Mouse (Mus musculus): Measurements from ENCODE around the gene Barhl1. TPM values are rescaled to one million over a fixed set of nuclear protein-coding genes. Genes with fewer than 3 reads are reported as not detected.

Barhl1 gene
- polyA plus RNA-seq, 1 experiment, result 12.6 TPM

GRCm38 (mm10) chr2:28903871-28904270 is 12.6 kb downstream of the Barhl1 start:
- TF ChIP-seq POLR2A (IDR thresholded peaks at IDR 0.05; ENCODE audit: borderline replicate concordance, insufficient read depth, low read length), result no peak
- TF ChIP-seq CTCF (IDR thresholded peaks at IDR 0.05; ENCODE audit: borderline replicate concordance, insufficient read depth, low read depth, low read length), result no peak
- no peak overlapping the region for H3K4me3 ChIP-seq (replicated peaks; ENCODE audit: insufficient read depth, low read depth, low read length)
- WGBS, result 53% methylated on average over 5 of the region's 5 CpGs
- DNase-seq, result no peak
- no peak overlapping the region for H3K27ac ChIP-seq (ENCODE audit: insufficient read depth, low read length)
- 0 out of 2 replicates have a peak, but pooled peaks cover 3% of the 10 kb centered on the region for H3K4me1 ChIP-seq (ENCODE audit: control insufficient read depth, insufficient read depth, low read length)
- H3K27me3 ChIP-seq (ENCODE audit: control insufficient read depth, insufficient read depth, low read length), result no peaks in the 10 kb centered on the region

- 44% methylated on average over 8 of the region's 8 CpGs for WGBS
Observed at GRCm38 (mm10) chr2:28902291-28902690, 14.2 kb downstream of the Barhl1 start.

GRCm38 (mm10) chr2:28897340-28897899 is 19.0 kb downstream of the Barhl1 start:
- no peak overlapping the region for H3K4me3 ChIP-seq (replicated peaks; ENCODE audit: insufficient read depth, low read depth, low read length)
- no peak for DNase-seq
- 84% methylated on average over 4 of the region's 4 CpGs for WGBS
- H3K27ac ChIP-seq (ENCODE audit: insufficient read depth, low read length), result no peak overlapping the region
- TF ChIP-seq CTCF (IDR thresholded peaks at IDR 0.05; ENCODE audit: borderline replicate concordance, insufficient read depth, low read depth, low read length) (no peak), POLR2A (IDR thresholded peaks at IDR 0.05; ENCODE audit: borderline replicate concordance, insufficient read depth, low read length) (no peak)
- no peaks in the 10 kb centered on the region for H3K4me1 ChIP-seq (ENCODE audit: control insufficient read depth, insufficient read depth, low read length)
- H3K27me3 ChIP-seq (ENCODE audit: control insufficient read depth, insufficient read depth, low read length), result no peaks in the 10 kb centered on the region

More at GRCm38 (mm10) chr2:28902291-28902690, 14.2 kb downstream of the Barhl1 start:
- no peak overlapping the region for H3K27ac ChIP-seq (ENCODE audit: insufficient read depth, low read length)
- no peak for TF ChIP-seq CTCF (IDR thresholded peaks at IDR 0.05; ENCODE audit: borderline replicate concordance, insufficient read depth, low read depth, low read length)
- TF ChIP-seq POLR2A (IDR thresholded peaks at IDR 0.05; ENCODE audit: borderline replicate concordance, insufficient read depth, low read length), result no peak
- no peaks in the 10 kb centered on the region for H3K4me1 ChIP-seq (ENCODE audit: control insufficient read depth, insufficient read depth, low read length)
- H3K4me3 ChIP-seq (replicated peaks; ENCODE audit: insufficient read depth, low read depth, low read length), result no peak overlapping the region
- no peak for DNase-seq
- H3K27me3 ChIP-seq (ENCODE audit: control insufficient read depth, insufficient read depth, low read length), result no peaks in the 10 kb centered on the region

GRCm38 (mm10) chr2:28895876-28896275 is 20.6 kb downstream of the Barhl1 start:
- no peaks in the 10 kb centered on the region for H3K27me3 ChIP-seq (ENCODE audit: control insufficient read depth, insufficient read depth, low read length)
- no peak overlapping the region for H3K27ac ChIP-seq (ENCODE audit: insufficient read depth, low read length)
- H3K4me1 ChIP-seq (ENCODE audit: control insufficient read depth, insufficient read depth, low read length), result no peaks in the 10 kb centered on the region
- WGBS, result 45% methylated on average over 7 of the region's 7 CpGs
- DNase-seq, result no peak
- H3K4me3 ChIP-seq (replicated peaks; ENCODE audit: insufficient read depth, low read depth, low read length), result no peak overlapping the region
- TF ChIP-seq POLR2A (IDR thresholded peaks at IDR 0.05; ENCODE audit: borderline replicate concordance, insufficient read depth, low read length) (no peak), CTCF (IDR thresholded peaks at IDR 0.05; ENCODE audit: borderline replicate concordance, insufficient read depth, low read depth, low read length) (no peak)

- H3K4me3 ChIP-seq (replicated peaks; ENCODE audit: insufficient read depth, low read depth, low read length), result no peak overlapping the region
- 53% methylated on average over 6 of the region's 6 CpGs for WGBS
Observed at GRCm38 (mm10) chr2:28893526-28893925, 22.9 kb downstream of the Barhl1 start.

GRCm38 (mm10) chr2:28892796-28893195 is 23.7 kb downstream of the Barhl1 start:
- H3K27me3 ChIP-seq (ENCODE audit: control insufficient read depth, insufficient read depth, low read length), result no peaks in the 10 kb centered on the region
- no peak for DNase-seq
- 47% methylated on average over 1 of the region's 1 CpGs for WGBS
- H3K27ac ChIP-seq (ENCODE audit: insufficient read depth, low read length), result no peak overlapping the region
- no peak overlapping the region for H3K4me3 ChIP-seq (replicated peaks; ENCODE audit: insufficient read depth, low read depth, low read length)
- no peak for TF ChIP-seq CTCF (IDR thresholded peaks at IDR 0.05; ENCODE audit: borderline replicate concordance, insufficient read depth, low read depth, low read length)
- no peak for TF ChIP-seq POLR2A (IDR thresholded peaks at IDR 0.05; ENCODE audit: borderline replicate concordance, insufficient read depth, low read length)
- H3K4me1 ChIP-seq (ENCODE audit: control insufficient read depth, insufficient read depth, low read length), result no peaks in the 10 kb centered on the region

More at GRCm38 (mm10) chr2:28893526-28893925, 22.9 kb downstream of the Barhl1 start:
- no peaks in the 10 kb centered on the region for H3K27me3 ChIP-seq (ENCODE audit: control insufficient read depth, insufficient read depth, low read length)
- no peaks in the 10 kb centered on the region for H3K4me1 ChIP-seq (ENCODE audit: control insufficient read depth, insufficient read depth, low read length)
- H3K27ac ChIP-seq (ENCODE audit: insufficient read depth, low read length), result no peak overlapping the region
- DNase-seq, result no peak
- TF ChIP-seq CTCF (IDR thresholded peaks at IDR 0.05; ENCODE audit: borderline replicate concordance, insufficient read depth, low read depth, low read length), result no peak
- no peak for TF ChIP-seq POLR2A (IDR thresholded peaks at IDR 0.05; ENCODE audit: borderline replicate concordance, insufficient read depth, low read length)

GRCm38 (mm10) chr2:28884914-28885313 is 31.6 kb downstream of the Barhl1 start:
- no peak for TF ChIP-seq CTCF (IDR thresholded peaks at IDR 0.05; ENCODE audit: borderline replicate concordance, insufficient read depth, low read depth, low read length)
- TF ChIP-seq POLR2A (IDR thresholded peaks at IDR 0.05; ENCODE audit: borderline replicate concordance, insufficient read depth, low read length), result no peak
- Histone ChIP-seq H3K27ac (ENCODE audit: insufficient read depth, low read length) (no peak overlapping the region), H3K4me3 (replicated peaks; ENCODE audit: insufficient read depth, low read depth, low read length) (no peak overlapping the region), H3K27me3 (ENCODE audit: control insufficient read depth, insufficient read depth, low read length) (no peaks in the 10 kb centered on the region), H3K4me1 (ENCODE audit: control insufficient read depth, insufficient read depth, low read length) (no peaks in the 10 kb centered on the region; the same call in 1 of the 2 replicates)
- 89% methylated on average over 4 of the region's 4 CpGs for WGBS
- no peak for DNase-seq

GRCm38 (mm10) chr2:28882826-28883485 is 33.5 kb downstream of the Barhl1 start:
- H3K4me1 ChIP-seq (ENCODE audit: control insufficient read depth, insufficient read depth, low read length), result no peaks in the 10 kb centered on the region; the same call in 1 of the 2 replicates
- no peak for DNase-seq
- H3K27ac ChIP-seq (ENCODE audit: insufficient read depth, low read length), result no peak overlapping the region
- H3K4me3 ChIP-seq (replicated peaks; ENCODE audit: insufficient read depth, low read depth, low read length), result no peak overlapping the region
- no peaks in the 10 kb centered on the region for H3K27me3 ChIP-seq (ENCODE audit: control insufficient read depth, insufficient read depth, low read length)
- TF ChIP-seq CTCF (IDR thresholded peaks at IDR 0.05; ENCODE audit: borderline replicate concordance, insufficient read depth, low read depth, low read length) (no peak), POLR2A (IDR thresholded peaks at IDR 0.05; ENCODE audit: borderline replicate concordance, insufficient read depth, low read length) (no peak)
- 55% methylated on average over 6 of the region's 6 CpGs for WGBS
